Mouse (Mus musculus) liver, postnatal 0 days (tissue): ENCODE measurements around the gene Med28.

ENCODE experiments used
- CTCF ChIP-seq: sonication (generic); IDR thresholded peaks from 2 replicates; pipeline ENCODE4 v1.5.1; 2016; ENCODE audit warnings: antibody characterized with exemption, low read depth
- EP300 ChIP-seq: IDR thresholded peaks from 2 replicates; pipeline ENCODE4 v1.6.1; 2016; ENCODE audit warnings: antibody characterized with exemption, low read depth, mild to moderate bottlenecking

- no peak for TF ChIP-seq CTCF
- no peak for TF ChIP-seq EP300
These were observed 6.5 kb upstream of the Med28 start for GRCm38 (mm10) chr5:45513511-45513910.
